Mouse (Mus musculus) forebrain, embryonic 12.5 days (tissue): Measurements from ENCODE around the gene Tenm2. TPM values are rescaled to one million over a fixed set of nuclear protein-coding genes. Genes with fewer than 3 reads are reported as not detected.

Source experiments
- ATAC-seq: fragments of 200-750 bp; cut with Nextera tagmentation; 2 replicates; pipeline ENCODE4 v1.8.0; 2017; ENCODE audit warnings: moderate TSS enrichment; ENCODE audit not compliant: low FRiP score
- H3K27ac ChIP-seq: fragments of 300-500 bp; sonication (generic); 2 replicates; pipeline ENCODE4 v1.5.1; 2016; ENCODE audit warnings: mild to moderate bottlenecking
- H3K27me3 ChIP-seq: fragments of 300-500 bp; sonication (generic); 2 replicates; pipeline ENCODE4 v1.6.1; 2016; ENCODE audit warnings: mild to moderate bottlenecking
- H3K36me3 ChIP-seq: fragments of 300-500 bp; sonication (generic); replicated peaks from 2 replicates; pipeline ENCODE4 v1.6.1; 2016; ENCODE audit warnings: mild to moderate bottlenecking
- H3K4me1 ChIP-seq: fragments of 300-500 bp; sonication (generic); 2 replicates; pipeline ENCODE4 v1.6.1; 2016
- H3K4me2 ChIP-seq: fragments of 300-500 bp; sonication (generic); 2 replicates; pipeline ENCODE4 v1.6.1; 2016; ENCODE audit warnings: mild to moderate bottlenecking, moderate library complexity
- H3K4me3 ChIP-seq: fragments of 300-500 bp; sonication (generic); replicated peaks from 2 replicates; pipeline ENCODE4 v1.5.1; 2016; ENCODE audit warnings: mild to moderate bottlenecking
- H3K9ac ChIP-seq: fragments of 300-500 bp; sonication (generic); 2 replicates; pipeline ENCODE4 v1.6.1; 2016; ENCODE audit warnings: mild to moderate bottlenecking
- H3K9me3 ChIP-seq: fragments of 300-500 bp; sonication (generic); 2 replicates; pipeline ENCODE4 v1.6.1; 2016
- WGBS: fragments of 180-500 bp; shearing (Covaris S2); methylation state at CpG from one replicate; pipeline ENCODE4 v1.1.7; 2016; 5-methylcytosine and 5-hydroxymethylcytosine counted together
- polyA plus RNA-seq: library from polyadenylated mRNA; unstranded; fragments of >200 nt; fragmentation: Nextera tagmentation; extraction: Ambion mirVana; gene quantifications from 2 replicates; pipeline ENCODE4 v1.2.1, GENCODE M21; 2016

Gene Tenm2
- polyA plus RNA-seq, 1 experiment from 2014 or later: 10.9 TPM

DNA sequence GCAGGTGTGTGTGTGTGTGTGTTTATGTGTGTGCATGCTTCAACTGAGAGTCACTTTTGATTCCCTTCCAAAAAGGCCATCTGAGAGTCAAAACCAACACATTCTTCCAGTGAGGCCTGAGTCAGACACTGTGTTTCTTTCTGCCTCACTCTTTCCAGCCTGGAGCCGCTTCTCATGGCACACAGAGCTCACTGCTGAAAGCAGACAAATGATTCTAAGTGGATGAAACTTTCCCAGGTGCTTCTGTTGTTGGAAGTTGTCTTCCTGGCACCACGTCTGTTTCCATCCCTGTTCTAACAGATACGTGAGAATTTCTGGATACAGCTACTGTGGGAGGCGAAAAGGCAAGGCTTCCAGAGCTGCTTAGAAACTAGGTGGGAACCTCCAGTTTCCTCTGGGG lies 747.1 kb downstream of the Tenm2 start:
- Histone ChIP-seq H3K4me3 (no peak overlapping the region), H3K27ac (no peak overlapping the region), H3K9me3 (no peaks in the 10 kb centered on the region), H3K9ac (no peak overlapping the region), H3K4me2 (no peak overlapping the region), H3K36me3 (no peaks in the 10 kb centered on the region), H3K27me3 (peaks cover 7% of the 10 kb centered on the region; the same call in 1 of the 2 replicates), H3K4me1 (peaks cover 15% of the 10 kb centered on the region; the same call in 1 of the 2 replicates)
- 91% methylated on average over 4 of the region's 4 CpGs for WGBS
- no peak for ATAC-seq

DNA sequence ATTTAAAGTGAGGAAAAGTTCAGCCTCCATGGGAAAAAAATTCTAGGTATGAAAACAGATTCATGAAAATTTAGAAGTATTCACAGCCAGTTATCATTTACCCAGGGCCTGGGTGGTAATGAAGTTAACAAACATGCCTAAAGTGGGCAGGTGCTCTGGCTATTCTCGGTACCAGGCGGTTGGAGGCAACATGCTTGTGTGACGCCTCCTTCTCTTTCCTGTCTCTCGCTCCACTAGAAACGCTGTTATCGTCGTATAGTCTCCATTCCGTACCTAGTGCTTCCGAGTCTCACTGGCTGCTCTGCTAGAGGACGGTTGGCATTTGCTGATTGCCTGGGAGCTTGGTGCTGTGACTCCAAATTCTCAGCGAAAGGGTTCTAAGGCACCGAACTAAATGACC lies 749.7 kb downstream of the Tenm2 start:
- H3K9me3 ChIP-seq: no peaks in the 10 kb centered on the region
- peaks cover 26% of the 10 kb centered on the region for H3K4me1 ChIP-seq
- WGBS: 73% methylated on average over 12 of the region's 12 CpGs
- peaks cover 7% of the 10 kb centered on the region; the same call in 1 of the 2 replicates for H3K27me3 ChIP-seq
- no peak for ATAC-seq
- no peak overlapping the region for H3K9ac ChIP-seq
- no peak overlapping the region for H3K4me2 ChIP-seq
- H3K4me3 ChIP-seq: no peak overlapping the region
- no peak overlapping the region for H3K27ac ChIP-seq
- H3K36me3 ChIP-seq: no peaks in the 10 kb centered on the region

DNA sequence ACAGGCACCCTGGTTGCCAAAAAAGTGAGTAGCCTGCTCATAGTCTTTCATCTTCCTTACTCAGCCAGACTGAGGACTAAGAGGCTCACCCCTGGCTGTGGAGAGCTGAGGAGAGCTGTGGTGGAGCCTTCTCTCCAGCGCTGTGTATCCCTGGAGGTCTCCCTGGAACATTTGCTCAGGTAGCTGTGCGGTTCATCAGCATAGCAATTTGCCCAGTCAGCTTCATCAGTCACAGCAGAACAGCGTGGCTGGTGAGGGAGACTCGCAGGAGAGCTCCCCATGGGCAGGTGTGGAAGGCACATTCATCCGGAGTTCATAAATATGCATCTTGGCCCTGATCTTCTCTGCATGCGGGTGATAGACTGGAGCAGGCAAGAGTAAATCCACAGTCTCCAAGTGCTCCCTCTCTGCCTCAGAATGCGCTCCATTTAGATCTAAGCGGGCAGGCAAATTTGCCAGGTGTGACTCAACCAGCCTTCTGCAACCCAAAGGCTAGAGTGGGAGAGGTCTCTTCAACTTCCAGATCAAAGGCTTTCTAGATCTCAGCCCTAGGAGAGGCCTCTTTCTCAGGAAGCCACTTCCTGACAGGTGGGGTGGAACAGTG lies 751.2 kb downstream of the Tenm2 start:
- Histone ChIP-seq H3K4me3 (no peak overlapping the region), H3K27ac (no peak overlapping the region), H3K4me1 (peaks cover 26% of the 10 kb centered on the region), H3K27me3 (peaks cover 7% of the 10 kb centered on the region; the same call in 1 of the 2 replicates), H3K36me3 (no peaks in the 10 kb centered on the region), H3K4me2 (no peak overlapping the region), H3K9me3 (no peaks in the 10 kb centered on the region), H3K9ac (no peak overlapping the region)
- no peak for ATAC-seq
- 59% methylated on average over 8 of the region's 8 CpGs for WGBS

DNA sequence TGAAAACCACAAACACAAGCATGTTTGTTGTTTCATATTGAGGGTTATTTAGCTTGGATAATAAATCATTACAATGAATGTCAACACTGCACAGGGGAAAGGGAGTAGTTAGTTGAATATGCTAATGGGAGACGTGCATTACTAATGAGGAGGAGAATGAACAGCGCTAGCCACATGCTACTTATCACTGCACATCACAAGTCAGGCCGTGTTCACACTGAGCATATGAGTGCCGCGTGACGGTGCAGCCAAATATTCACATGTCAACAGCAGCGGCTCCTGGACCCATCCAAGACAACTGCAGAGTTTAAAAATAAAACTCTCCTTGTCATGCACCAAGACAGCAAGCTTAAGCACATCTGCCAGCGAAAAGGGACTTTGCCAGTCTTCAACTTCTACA lies 753.6 kb downstream of the Tenm2 start:
- Histone ChIP-seq H3K9me3 (no peaks in the 10 kb centered on the region), H3K36me3 (no peaks in the 10 kb centered on the region)
- ATAC-seq: peak; percentile 54; the same call in 1 of the 2 replicates

DNA sequence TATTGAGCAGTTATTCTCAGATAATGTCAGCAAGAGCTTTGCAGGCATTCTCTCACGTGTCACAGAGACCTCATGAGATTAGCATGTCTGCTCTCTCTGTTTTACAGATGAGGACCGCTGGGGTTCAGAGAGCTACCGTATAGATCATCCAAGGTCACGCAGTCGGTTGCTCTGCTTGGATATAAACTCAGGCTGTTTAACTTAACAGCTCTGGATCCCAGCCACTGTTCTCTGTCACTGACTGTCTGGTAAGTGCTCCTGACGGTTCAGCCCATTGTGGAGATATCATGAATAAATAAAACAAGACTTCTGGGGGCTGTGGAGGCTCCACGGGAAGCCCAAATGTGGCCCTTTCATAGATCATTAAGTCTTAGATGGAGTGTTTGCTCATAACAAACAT lies 754.2 kb downstream of the Tenm2 start:
- no peak overlapping the region for H3K9ac ChIP-seq
- 73% methylated on average over 7 of the region's 7 CpGs for WGBS
- H3K4me3 ChIP-seq: no peak overlapping the region
- no peaks in the 10 kb centered on the region for H3K36me3 ChIP-seq
- ATAC-seq: peak; percentile 44; the same call in 1 of the 2 replicates
- peaks cover 34% of the 10 kb centered on the region for H3K4me1 ChIP-seq
- H3K4me2 ChIP-seq: no peak overlapping the region
- no peak overlapping the region for H3K27ac ChIP-seq
- no peaks in the 10 kb centered on the region for H3K27me3 ChIP-seq
- H3K9me3 ChIP-seq: no peaks in the 10 kb centered on the region

More for the DNA sequence above, 753.6 kb downstream of the Tenm2 start:
- Histone ChIP-seq H3K27ac (no peak overlapping the region), H3K27me3 (no peaks in the 10 kb centered on the region), H3K4me2 (no peak overlapping the region), H3K9ac (no peak overlapping the region), H3K4me3 (no peak overlapping the region), H3K4me1 (peaks cover 34% of the 10 kb centered on the region)
- 73% methylated on average over 8 of the region's 8 CpGs for WGBS

DNA sequence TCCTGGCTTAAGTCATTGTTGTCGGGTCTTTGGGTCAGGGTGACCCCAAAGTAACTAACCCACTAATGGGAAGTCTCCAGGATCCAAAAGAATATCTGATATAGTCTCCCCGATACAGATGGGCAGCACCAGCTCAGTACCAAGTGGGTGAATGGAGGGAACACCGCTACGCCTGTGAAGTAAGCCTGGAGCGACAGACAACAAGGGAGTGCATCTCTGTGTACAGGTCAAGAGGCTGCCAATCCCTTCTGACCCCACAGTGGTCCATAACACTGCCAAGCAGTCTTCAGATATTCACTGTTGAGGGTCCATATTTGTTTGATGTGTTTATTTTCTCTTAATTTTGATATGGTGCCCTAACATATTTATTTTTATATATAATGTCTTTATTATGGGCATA lies 754.7 kb downstream of the Tenm2 start:
- H3K9me3 ChIP-seq: no peaks in the 10 kb centered on the region
- H3K27ac ChIP-seq: no peak overlapping the region
- no peak for ATAC-seq
- peaks cover 34% of the 10 kb centered on the region for H3K4me1 ChIP-seq
- no peak overlapping the region for H3K4me3 ChIP-seq
- no peak overlapping the region for H3K9ac ChIP-seq
- 88% methylated on average over 5 of the region's 5 CpGs for WGBS
- H3K36me3 ChIP-seq: no peaks in the 10 kb centered on the region
- H3K4me2 ChIP-seq: no peak overlapping the region
- no peaks in the 10 kb centered on the region for H3K27me3 ChIP-seq

DNA sequence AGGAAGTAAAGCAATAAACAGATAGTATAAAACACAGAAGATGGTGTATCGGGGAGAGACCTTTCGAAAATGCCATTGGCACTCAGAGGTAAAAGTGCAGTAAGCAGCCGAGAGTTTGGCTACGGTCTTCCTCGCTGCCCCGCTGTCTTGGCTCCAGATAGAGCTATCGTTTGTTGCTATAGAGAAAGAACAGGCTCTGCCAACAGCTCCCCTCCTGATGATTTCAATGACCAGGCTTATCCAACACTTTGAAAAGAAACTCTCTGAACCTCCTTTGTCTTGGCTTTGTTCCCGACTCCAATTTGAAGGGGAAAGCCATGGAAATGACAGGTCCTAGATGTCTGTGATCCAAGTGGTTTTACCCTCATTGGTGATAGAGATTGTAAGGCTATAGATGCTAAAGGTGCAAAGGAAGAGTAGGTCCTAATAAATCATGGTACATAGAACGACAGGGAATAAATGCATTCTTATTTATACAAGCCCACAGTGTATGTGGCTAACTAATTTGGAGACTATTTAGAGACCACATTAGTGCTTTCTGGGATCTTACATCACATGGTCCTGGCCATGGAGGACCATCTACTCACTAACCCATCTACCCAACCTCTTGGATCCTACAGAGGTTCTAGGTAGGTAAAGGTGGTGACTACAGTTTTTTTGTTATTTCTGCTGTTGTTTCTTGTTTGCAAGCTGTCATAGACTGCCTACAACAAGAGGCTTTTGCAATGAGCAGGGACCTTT lies 765.8 kb downstream of the Tenm2 start:
- H3K27me3 ChIP-seq: no peaks in the 10 kb centered on the region
- no peaks in the 10 kb centered on the region for H3K9me3 ChIP-seq
- no peak overlapping the region for H3K4me2 ChIP-seq
- no peak overlapping the region for H3K27ac ChIP-seq
- no peak for ATAC-seq
- H3K36me3 ChIP-seq: no peaks in the 10 kb centered on the region
- H3K9ac ChIP-seq: no peak overlapping the region
- H3K4me3 ChIP-seq: no peak overlapping the region
- peaks cover 33% of the 10 kb centered on the region for H3K4me1 ChIP-seq
- 35% methylated on average over 9 of the region's 9 CpGs for WGBS

DNA sequence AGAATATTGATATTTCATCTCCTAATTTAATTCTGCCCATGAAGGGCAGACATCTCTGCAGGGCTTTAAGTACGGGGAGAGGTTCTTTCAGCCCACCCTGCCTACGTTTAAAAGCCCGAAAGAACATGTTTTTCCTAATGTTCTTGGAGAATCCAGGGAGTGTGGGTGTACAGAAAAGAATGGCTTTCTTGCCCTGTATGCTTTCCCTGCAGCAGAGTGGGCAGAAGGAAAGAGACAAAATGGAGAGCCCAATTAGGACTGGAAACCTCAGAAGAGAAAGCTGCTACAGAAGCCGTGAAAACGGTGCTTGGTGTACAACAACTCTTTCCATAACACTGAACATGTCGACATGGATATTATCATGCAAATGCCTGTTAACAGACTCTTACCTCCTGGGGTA lies 777.3 kb downstream of the Tenm2 start:
- WGBS: 30% methylated on average over 6 of the region's 6 CpGs
- peaks cover 9% of the 10 kb centered on the region; the same call in 1 of the 2 replicates for H3K27me3 ChIP-seq
- no peak overlapping the region for H3K4me3 ChIP-seq

DNA sequence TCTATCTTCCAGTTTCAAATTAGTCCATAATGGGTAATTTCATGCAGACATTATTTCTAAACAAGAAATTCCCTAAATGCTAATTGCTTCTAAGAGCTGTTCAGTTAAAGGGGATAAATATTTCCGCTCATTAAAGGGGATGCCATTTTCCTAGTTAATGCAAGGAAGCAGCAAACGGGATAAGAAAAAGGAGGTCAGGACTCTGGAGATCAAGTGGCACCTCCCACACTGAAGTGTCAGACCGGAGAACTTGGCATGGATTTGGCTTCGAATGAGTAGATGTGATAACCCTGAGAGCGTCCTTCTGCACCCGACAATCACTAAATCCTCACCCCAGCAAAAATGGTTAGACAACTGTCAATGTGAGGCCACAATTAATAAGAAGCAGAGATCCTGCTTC lies 781.7 kb downstream of the Tenm2 start:
- Histone ChIP-seq H3K27ac (no peak overlapping the region), H3K9ac (no peak overlapping the region), H3K4me2 (no peak overlapping the region), H3K9me3 (no peaks in the 10 kb centered on the region), H3K4me1 (peaks cover 7% of the 10 kb centered on the region), H3K36me3 (no peaks in the 10 kb centered on the region), H3K27me3 (peaks cover 5% of the 10 kb centered on the region; the same call in 1 of the 2 replicates), H3K4me3 (no peak overlapping the region)
- WGBS: 73% methylated on average over 6 of the region's 6 CpGs
- ATAC-seq: no peak

More for the DNA sequence above, 777.3 kb downstream of the Tenm2 start:
- Histone ChIP-seq H3K4me1 (peaks cover 16% of the 10 kb centered on the region), H3K36me3 (no peaks in the 10 kb centered on the region), H3K9ac (no peak overlapping the region), H3K4me2 (no peak overlapping the region), H3K9me3 (no peaks in the 10 kb centered on the region), H3K27ac (no peak overlapping the region)
- ATAC-seq: no peak

DNA sequence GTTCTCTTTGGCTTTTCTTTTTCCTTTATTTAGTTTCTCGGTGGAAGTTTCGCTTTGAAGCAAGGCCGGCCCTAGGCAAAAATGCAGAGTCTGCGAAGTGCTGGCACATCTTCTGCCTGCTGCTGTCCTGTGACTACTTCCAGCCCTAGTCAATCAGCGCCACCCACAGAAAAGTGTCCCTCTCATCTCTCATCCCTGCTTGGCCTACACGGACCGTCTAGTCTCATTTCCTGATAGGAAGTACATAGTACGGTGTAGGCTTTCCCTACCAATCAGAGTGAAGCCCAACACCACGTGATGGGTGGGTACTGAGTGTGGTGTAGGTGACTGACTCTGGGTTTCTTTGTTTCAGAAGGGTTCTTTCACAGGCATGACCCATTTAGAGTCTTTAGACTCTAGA lies 783.3 kb downstream of the Tenm2 start:
- Histone ChIP-seq H3K36me3 (no peaks in the 10 kb centered on the region), H3K4me2 (no peak overlapping the region), H3K4me3 (no peak overlapping the region), H3K9me3 (no peaks in the 10 kb centered on the region), H3K9ac (no peak overlapping the region), H3K27ac (no peak overlapping the region), H3K4me1 (no peaks in the 10 kb centered on the region), H3K27me3 (peaks cover 4% of the 10 kb centered on the region; the same call in 1 of the 2 replicates)
- no peak for ATAC-seq
- 88% methylated on average over 9 of the region's 9 CpGs for WGBS

DNA sequence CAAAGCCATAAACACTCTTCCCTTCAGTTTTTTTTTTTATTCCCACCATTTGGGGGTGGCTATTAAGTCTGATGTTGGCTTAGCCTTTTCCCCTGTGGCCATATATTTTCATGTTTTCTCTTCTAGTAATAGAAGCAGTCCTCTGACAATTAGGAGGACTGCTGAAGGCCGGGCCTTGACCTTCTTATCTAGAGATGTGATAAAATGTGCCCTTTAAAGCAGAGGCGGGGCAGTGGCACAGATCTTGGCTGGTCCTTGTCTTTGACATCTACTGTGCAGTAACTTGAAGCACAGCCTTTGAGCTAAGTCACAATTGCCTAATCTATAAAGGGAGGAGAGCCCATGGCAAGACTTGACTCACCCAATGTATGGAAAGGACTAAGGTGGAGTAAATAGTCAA lies 789.4 kb downstream of the Tenm2 start:
- WGBS: 91% methylated on average over 2 of the region's 2 CpGs
- no peak overlapping the region for H3K4me3 ChIP-seq
- no peak overlapping the region for H3K9ac ChIP-seq
- no peak overlapping the region for H3K4me2 ChIP-seq
- H3K27ac ChIP-seq: no peak overlapping the region
- no peaks in the 10 kb centered on the region for H3K36me3 ChIP-seq
- H3K9me3 ChIP-seq: no peaks in the 10 kb centered on the region
- H3K4me1 ChIP-seq: peaks cover 12% of the 10 kb centered on the region
- no peak for ATAC-seq
- H3K27me3 ChIP-seq: no peaks in the 10 kb centered on the region

DNA sequence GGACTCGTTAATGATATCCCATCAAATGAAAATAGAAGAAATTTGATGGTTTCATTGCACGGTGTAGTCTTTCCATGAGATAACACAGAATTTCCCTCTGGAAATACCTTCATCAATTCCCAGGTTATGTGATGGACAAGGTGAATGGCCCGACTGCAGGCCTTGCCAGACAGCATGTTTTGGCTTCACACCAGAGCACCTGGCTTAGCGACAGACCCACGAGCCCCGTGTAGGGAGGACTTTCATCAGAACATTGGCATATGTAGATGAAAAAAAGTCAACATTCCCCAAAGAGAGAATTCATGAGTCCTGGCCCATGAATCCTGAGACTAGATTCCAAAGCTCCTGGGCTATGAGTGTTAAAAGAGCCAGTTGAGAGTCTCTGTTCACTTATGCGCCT lies 791.9 kb downstream of the Tenm2 start:
- no peaks in the 10 kb centered on the region for H3K9me3 ChIP-seq
- ATAC-seq: no peak
- no peak overlapping the region for H3K4me2 ChIP-seq
- H3K27me3 ChIP-seq: 0 out of 2 replicates have a peak, but pooled peaks cover 6% of the 10 kb centered on the region
- no peak overlapping the region for H3K27ac ChIP-seq
- no peaks in the 10 kb centered on the region for H3K36me3 ChIP-seq
- H3K4me1 ChIP-seq: peaks cover 12% of the 10 kb centered on the region
- H3K9ac ChIP-seq: no peak overlapping the region
- H3K4me3 ChIP-seq: no peak overlapping the region
- WGBS: 93% methylated on average over 7 of the region's 7 CpGs

DNA sequence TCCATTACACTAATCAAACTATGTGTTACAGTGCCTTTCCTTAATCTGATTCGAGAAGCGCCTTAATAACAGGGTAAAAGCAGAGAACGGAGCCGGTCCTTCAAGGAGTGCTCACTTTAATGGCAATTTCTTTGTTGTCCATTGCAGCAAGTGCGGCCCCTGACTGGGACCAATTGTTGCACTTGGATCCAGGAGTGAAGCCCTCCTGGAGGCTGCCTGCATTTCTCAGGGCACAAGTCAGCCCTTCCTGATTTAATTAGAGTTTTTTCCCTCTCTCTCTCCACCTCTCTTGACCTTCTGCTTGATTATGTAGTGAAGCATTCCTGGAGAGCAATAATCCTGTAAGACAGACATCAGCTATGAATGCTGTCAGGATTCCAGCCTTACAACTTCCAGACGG lies 794.0 kb downstream of the Tenm2 start:
- H3K27ac ChIP-seq: no peak overlapping the region
- 0 out of 2 replicates have a peak, but pooled peaks cover 6% of the 10 kb centered on the region for H3K27me3 ChIP-seq
- no peaks in the 10 kb centered on the region for H3K36me3 ChIP-seq
- no peak overlapping the region for H3K4me2 ChIP-seq
- no peak overlapping the region for H3K9ac ChIP-seq
- no peak overlapping the region for H3K4me3 ChIP-seq
- WGBS: 2% methylated on average over 6 of the region's 6 CpGs
- ATAC-seq: 0 out of 2 replicates have a peak, but pooled peaks have one; percentile 9
- H3K9me3 ChIP-seq: no peaks in the 10 kb centered on the region
- H3K4me1 ChIP-seq: peaks cover 12% of the 10 kb centered on the region
